ENCODE assay signal across 8 mouse cellular contexts in the genomic region with DNA sequence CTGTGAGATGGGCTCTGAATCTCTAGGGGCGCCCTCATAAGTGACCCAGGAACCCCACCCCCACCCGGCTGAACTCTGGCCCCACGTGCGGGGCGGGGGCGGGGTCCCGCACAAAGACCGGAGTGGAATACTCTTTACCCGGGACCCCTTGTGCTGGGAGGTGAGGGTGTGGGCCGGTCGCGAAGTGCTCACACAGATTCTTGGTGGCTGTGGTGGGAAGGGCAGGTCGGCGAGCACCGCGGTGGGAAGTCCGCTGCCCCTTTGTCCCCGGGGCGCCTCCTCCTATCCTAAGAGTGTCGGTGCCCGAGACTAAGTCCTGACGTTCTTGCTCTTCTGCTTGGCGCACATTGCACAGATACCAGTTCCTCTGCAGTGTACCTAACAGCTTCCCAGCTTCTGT. TPM values are rescaled to one million over a fixed set of nuclear protein-coding genes. Genes with fewer than 3 reads are reported as not detected.
DNase-seq lines count a peak whose midpoint lies in the region; ATAC-seq lines count a peak whose summit lies in the region.

No protein-coding gene starts in this region.

- H3K4me2 ChIP-seq in forebrain, embryonic 16.5 days (ENCODE audit: low read length) = peak overlapping the region; percentile 95

- H3K27ac ChIP-seq in heart, embryonic 10.5 days = peak overlapping the region; percentile 97
- peak overlapping the region; percentile 85 for H3K27ac ChIP-seq in forebrain, embryonic 16.5 days (ENCODE audit: low read length)

- ATAC-seq in forebrain, embryonic 16.5 days = peak; percentile 20
- ATAC-seq in megakaryocyte, adult 5-6 weeks (ENCODE audit: poor library complexity, severe bottlenecking) = peak; percentile 20

- no peaks in the 10 kb centered on the region for H3K27me3 ChIP-seq in heart, embryonic 10.5 days (ENCODE audit: insufficient read depth, poor library complexity, severe bottlenecking)
- H3K27me3 ChIP-seq in forebrain, embryonic 16.5 days (replicated peaks; ENCODE audit: control insufficient read depth, insufficient read depth, low read length) = no peaks in the 10 kb centered on the region

- peak overlapping the region; percentile 81 for H3K4me3 ChIP-seq in heart, embryonic 10.5 days
- peak overlapping the region; percentile 83 for H3K4me3 ChIP-seq in forebrain, embryonic 16.5 days (replicated peaks; ENCODE audit: low read length)

- H3K9ac ChIP-seq in forebrain, embryonic 16.5 days (replicated peaks; ENCODE audit: low read depth, low read length) = peak overlapping the region; percentile 88

- DNase-seq in heart, embryonic 10.5 days (ENCODE audit: low spot score) = no peak
- DNase-seq in heart, postnatal 4 days = no peak
- DNase-seq in ES-CJ7 (ENCODE audit: low read depth, low spot score) = peak; percentile 54
- DNase-seq in T-cell, adult 2 months (ENCODE audit: low spot score) = no peak
- DNase-seq in ovary, postnatal 14 days (ENCODE audit: low spot score) = no peak
- DNase-seq in adrenal gland, postnatal 4 days (ENCODE audit: low spot score in 2 of 2) = no peak

- under 1% methylated on average over 23 of the region's 23 CpGs for WGBS in heart, embryonic 10.5 days
- WGBS in forebrain, embryonic 16.5 days = 0% methylated on average over 23 of the region's 23 CpGs

- peaks cover 66% of the 10 kb centered on the region for H3K4me1 ChIP-seq in heart, embryonic 10.5 days
- peaks cover 38% of the 10 kb centered on the region for H3K4me1 ChIP-seq in forebrain, embryonic 16.5 days (replicated peaks; ENCODE audit: control insufficient read depth, insufficient read depth, low read length)

- peaks cover 51% of the 10 kb centered on the region for H3K36me3 ChIP-seq in heart, embryonic 10.5 days
- peaks cover 22% of the 10 kb centered on the region for H3K36me3 ChIP-seq in forebrain, embryonic 16.5 days (ENCODE audit: control insufficient read depth, insufficient read depth)

- H3K9me3 ChIP-seq in heart, embryonic 10.5 days = no peaks in the 10 kb centered on the region
- no peaks in the 10 kb centered on the region for H3K9me3 ChIP-seq in forebrain, embryonic 16.5 days (ENCODE audit: control insufficient read depth, low read length)

RNA-seq across cellular contexts. Expression of gene Hyal2, which starts 1.5 kb away (rescaled TPM):
- 116 and 128 TPM in 2 replicates for polyA plus RNA-seq in heart, embryonic 10.5 days (2016; fragmentation: Nextera tagmentation; extraction: Ambion mirVana)
- total RNA-seq in heart, postnatal 4 days (2021) = 10 to 100 TPM; 43.4 to 49.7 TPM
- polyA plus RNA-seq in forebrain, embryonic 16.5 days (2015; fragmentation: Nextera tagmentation; extraction: Ambion mirVana) = 69.7 and 74.5 TPM in 2 replicates
- total RNA-seq in megakaryocyte, adult 5-6 weeks (2015) = 0.56 and 1.9 TPM in 2 replicates
- 1.0 TPM in 1 of 2 replicates, not detected in the other for total RNA-seq in megakaryocyte, adult 5-6 weeks (2017)
- 10 to 100 TPM; 39.4 to 47.2 TPM for total RNA-seq in adrenal gland, postnatal 4 days (2021)

RNA-seq across cellular contexts. Expression of gene Tusc2, which starts 6.2 kb away (rescaled TPM):
- 64.7 and 70.0 TPM in 2 replicates for polyA plus RNA-seq in heart, embryonic 10.5 days (2016; fragmentation: Nextera tagmentation; extraction: Ambion mirVana)
- total RNA-seq in heart, postnatal 4 days (2021) = 10 to 100 TPM; 22.3 to 24.0 TPM
- 93.2 and 98.5 TPM in 2 replicates for polyA plus RNA-seq in forebrain, embryonic 16.5 days (2015; fragmentation: Nextera tagmentation; extraction: Ambion mirVana)
- total RNA-seq in megakaryocyte, adult 5-6 weeks (2015) = 12.2 and 12.4 TPM in 2 replicates
- 8.9 and 10.8 TPM in 2 replicates for total RNA-seq in megakaryocyte, adult 5-6 weeks (2017)
- 10 to 100 TPM; 31.8 to 33.8 TPM for total RNA-seq in adrenal gland, postnatal 4 days (2021)

RNA-seq across cellular contexts. Expression of gene Hyal1, which starts 7.5 kb away (rescaled TPM):
- polyA plus RNA-seq in heart, embryonic 10.5 days (2016; fragmentation: Nextera tagmentation; extraction: Ambion mirVana) = 4.9 and 6.8 TPM in 2 replicates
- 1 to 10 TPM; 3.4 to 4.7 TPM for total RNA-seq in heart, postnatal 4 days (2021)
- polyA plus RNA-seq in forebrain, embryonic 16.5 days (2015; fragmentation: Nextera tagmentation; extraction: Ambion mirVana) = 6.9 and 7.2 TPM in 2 replicates
- total RNA-seq in megakaryocyte, adult 5-6 weeks (2015) = 0.38 and 0.57 TPM in 2 replicates
- total RNA-seq in megakaryocyte, adult 5-6 weeks (2017) = 0.98 and 0.99 TPM in 2 replicates
- total RNA-seq in adrenal gland, postnatal 4 days (2021) = 1 to 10 TPM; 5.1 to 5.4 TPM

RNA-seq across cellular contexts. Expression of gene Naa80, which starts 9.4 kb away (rescaled TPM):
- 14.8 and 15.3 TPM in 2 replicates for polyA plus RNA-seq in heart, embryonic 10.5 days (2016; fragmentation: Nextera tagmentation; extraction: Ambion mirVana)
- 10 to 100 TPM; 12.2 to 12.4 TPM for total RNA-seq in heart, postnatal 4 days (2021)
- 16.2 and 16.9 TPM in 2 replicates for polyA plus RNA-seq in forebrain, embryonic 16.5 days (2015; fragmentation: Nextera tagmentation; extraction: Ambion mirVana)
- 7.2 and 15.3 TPM in 2 replicates for total RNA-seq in megakaryocyte, adult 5-6 weeks (2015)
- total RNA-seq in megakaryocyte, adult 5-6 weeks (2017) = 6.9 and 10.1 TPM in 2 replicates
- 10 to 100 TPM; 17.4 to 18.0 TPM for total RNA-seq in adrenal gland, postnatal 4 days (2021)

RNA-seq across cellular contexts. Expression of gene Hyal3, which starts 11.3 kb away (rescaled TPM):
- 0.36 and 0.70 TPM in 2 replicates for polyA plus RNA-seq in heart, embryonic 10.5 days (2016; fragmentation: Nextera tagmentation; extraction: Ambion mirVana)
- 1 to 10 TPM in 1 of 2 experiments, under 1 TPM in 1; 0.74 to 1.1 TPM for total RNA-seq in heart, postnatal 4 days (2021)
- 1.4 TPM in 2 replicates for polyA plus RNA-seq in forebrain, embryonic 16.5 days (2015; fragmentation: Nextera tagmentation; extraction: Ambion mirVana)
- 1.5 and 1.9 TPM in 2 replicates for total RNA-seq in megakaryocyte, adult 5-6 weeks (2015)
- 0.18 and 0.57 TPM in 2 replicates for total RNA-seq in megakaryocyte, adult 5-6 weeks (2017)
- total RNA-seq in adrenal gland, postnatal 4 days (2021) = 1 to 10 TPM; 2.7 to 2.9 TPM

Comparison
In these comparisons a context has a peak if more than half of its experiments do, and no peak if none do; other contexts are left out.
1. RNA of gene Hyal2, which starts 1.5 kb away (total RNA-seq): 43.4 to 49.7 TPM in heart, postnatal 4 days and 39.4 to 47.2 TPM in adrenal gland, postnatal 4 days; 0.56 to 1.9 TPM in megakaryocyte, adult 5-6 weeks; every median in the first group is over 10 times any median in the second.